Mouse (Mus musculus): ENCODE measurements around the gene Cwc27. TPM values are rescaled to one million over a fixed set of nuclear protein-coding genes. Genes with fewer than 3 reads are reported as not detected.

Gene Cwc27
- total and polyA plus RNA-seq, 2 experiments from 2014 or later, result 14.8 to 26.7 TPM

DNA sequence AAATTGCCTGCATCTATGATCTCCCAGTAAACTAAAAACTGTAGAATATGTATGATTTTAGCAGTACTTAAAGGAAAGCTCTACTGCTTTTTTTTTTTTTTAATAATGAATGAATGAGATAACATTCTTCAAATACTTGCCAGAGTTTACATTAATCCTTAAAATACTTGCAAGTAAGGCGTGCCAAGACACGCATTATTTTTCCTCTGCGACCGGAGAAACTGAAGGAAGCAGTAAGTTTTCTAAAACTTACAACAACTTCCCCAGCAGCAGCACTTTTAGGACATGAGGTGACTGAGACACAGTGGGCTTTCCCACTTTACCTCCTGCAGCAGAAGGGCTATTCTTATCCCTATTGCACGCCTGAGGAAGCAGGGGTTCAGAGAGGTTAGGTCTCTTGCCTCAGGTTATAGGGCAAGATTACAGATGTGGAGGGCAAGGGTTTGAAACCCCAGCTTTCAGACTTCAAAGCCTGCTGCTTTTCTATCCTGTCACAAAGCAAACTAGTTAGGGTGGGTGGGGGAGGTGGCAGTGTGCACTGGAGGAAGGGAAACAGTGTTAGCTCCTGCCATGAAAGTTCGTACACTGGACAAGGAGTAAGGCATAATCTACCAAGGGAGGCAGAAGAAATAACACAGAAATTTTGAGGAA is 132.5 kb downstream of the Cwc27 start:
- Histone ChIP-seq H3K27ac (ENCODE audit: low read depth, low read length) (no peak overlapping the region), H3K4me3 (ENCODE audit: low read depth, low read length) (no peak overlapping the region), H3K9me3 (ENCODE audit: low read length) (no peaks in the 10 kb centered on the region), H3K9ac (no peak overlapping the region), H3K4me2 (ENCODE audit: low read depth) (no peak overlapping the region), H3K4me1 (ENCODE audit: insufficient read depth) (no peaks in the 10 kb centered on the region), H3K36me3 (ENCODE audit: insufficient read depth) (no peaks in the 10 kb centered on the region), H3K27me3 (ENCODE audit: insufficient read depth, low read length) (no peaks in the 10 kb centered on the region)
- ATAC-seq (no peak), DNase-seq (no peak)
- TF ChIP-seq CTCF (IDR thresholded peaks at IDR 0.05; ENCODE audit: low read depth), result no peak
- WGBS, result 48% methylated on average over 6 of the region's 6 CpGs

DNA sequence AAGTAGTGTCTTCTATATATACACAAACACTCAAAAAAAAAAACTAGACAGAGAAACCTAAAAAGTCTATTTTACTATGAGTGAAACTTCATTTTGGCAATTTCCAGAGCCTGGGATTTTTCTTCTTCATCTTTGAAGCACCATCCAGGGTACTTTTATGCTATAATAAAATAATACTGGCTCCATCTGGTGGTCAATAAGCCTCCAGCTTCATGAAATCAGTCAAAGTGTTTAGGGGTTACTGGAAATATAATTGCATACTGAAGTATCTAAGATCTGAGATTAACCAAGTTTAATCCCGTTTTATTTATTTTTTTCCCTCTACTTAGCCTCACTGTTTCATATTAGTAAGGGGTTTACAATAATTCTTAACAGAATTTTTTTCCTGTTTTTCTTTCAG is 135.7 kb downstream of the Cwc27 start:
- 87% methylated on average over 1 of the region's 1 CpGs for WGBS
- no peak overlapping the region for H3K4me3 ChIP-seq (ENCODE audit: low read depth, low read length)
- H3K36me3 ChIP-seq (ENCODE audit: insufficient read depth), result no peaks in the 10 kb centered on the region
- ATAC-seq (peak; percentile 61; the same call in 1 of the 2 replicates), DNase-seq (peak; percentile 64)
- no peaks in the 10 kb centered on the region for H3K4me1 ChIP-seq (ENCODE audit: insufficient read depth)
- H3K27me3 ChIP-seq (ENCODE audit: insufficient read depth, low read length), result no peaks in the 10 kb centered on the region
- no peak overlapping the region for H3K4me2 ChIP-seq (ENCODE audit: low read depth)
- no peaks in the 10 kb centered on the region for H3K9me3 ChIP-seq (ENCODE audit: low read length)
- TF ChIP-seq CTCF (IDR thresholded peaks at IDR 0.05; ENCODE audit: low read depth), result peak; percentile 53
- H3K27ac ChIP-seq (ENCODE audit: low read depth, low read length), result no peak overlapping the region
- H3K9ac ChIP-seq, result no peak overlapping the region

GRCm38 (mm10) chr13:104661188-104661587 is 155.8 kb downstream of the Cwc27 start:
- no peak for ATAC-seq
- DNase-seq, result no peak

DNA sequence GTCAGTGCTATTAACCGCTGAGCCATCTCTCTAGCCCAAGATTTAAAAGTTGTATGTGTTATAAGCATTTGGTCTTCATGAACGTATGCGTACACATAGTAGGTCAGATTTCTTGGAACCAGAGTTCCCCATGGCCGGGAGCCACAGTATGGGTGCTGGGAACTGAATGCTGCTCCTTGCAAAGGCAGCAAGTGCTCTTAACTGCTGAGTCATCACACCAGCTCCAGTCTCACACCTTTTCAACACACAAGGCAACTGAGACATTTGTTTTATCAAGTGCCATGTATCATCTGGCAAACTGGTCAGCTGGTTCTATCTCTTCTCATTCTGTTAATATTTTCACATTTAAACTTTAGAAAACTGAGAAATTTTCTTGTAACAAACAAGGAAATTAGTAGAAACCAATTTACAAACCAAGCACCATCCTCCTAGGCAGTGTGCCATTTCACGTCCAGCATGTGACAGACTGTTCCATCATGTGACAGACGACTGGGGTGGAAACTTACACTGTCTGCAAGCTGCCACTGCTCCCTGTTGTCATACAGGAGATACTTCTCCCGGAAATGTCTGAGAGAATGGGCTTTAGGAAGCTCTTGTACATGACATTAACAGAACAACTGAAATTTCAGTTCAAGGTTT is 156.8 kb downstream of the Cwc27 start:
- 79% methylated on average over 7 of the region's 7 CpGs for WGBS
- no peaks in the 10 kb centered on the region for H3K4me1 ChIP-seq (ENCODE audit: insufficient read depth)
- no peaks in the 10 kb centered on the region for H3K9me3 ChIP-seq (ENCODE audit: low read length)
- H3K27ac ChIP-seq (ENCODE audit: low read depth, low read length), result no peak overlapping the region
- 0 out of 2 replicates have a peak, but pooled peaks have one; percentile 23 for ATAC-seq
- DNase-seq, result no peak
- H3K27me3 ChIP-seq (ENCODE audit: insufficient read depth, low read length), result no peaks in the 10 kb centered on the region
- H3K36me3 ChIP-seq (ENCODE audit: insufficient read depth), result no peaks in the 10 kb centered on the region
- no peak for TF ChIP-seq CTCF (IDR thresholded peaks at IDR 0.05; ENCODE audit: low read depth)
- H3K4me2 ChIP-seq (ENCODE audit: low read depth), result no peak overlapping the region
- H3K9ac ChIP-seq, result no peak overlapping the region
- H3K4me3 ChIP-seq (ENCODE audit: low read depth, low read length), result no peak overlapping the region

More at GRCm38 (mm10) chr13:104661188-104661587, 155.8 kb downstream of the Cwc27 start:
- H3K36me3 ChIP-seq (ENCODE audit: insufficient read depth), result no peaks in the 10 kb centered on the region
- H3K9me3 ChIP-seq (ENCODE audit: low read length), result no peaks in the 10 kb centered on the region
- no peak overlapping the region for H3K27ac ChIP-seq (ENCODE audit: low read depth, low read length)
- no peak overlapping the region for H3K4me2 ChIP-seq (ENCODE audit: low read depth)
- TF ChIP-seq CTCF (IDR thresholded peaks at IDR 0.05; ENCODE audit: low read depth), result no peak
- H3K27me3 ChIP-seq (ENCODE audit: insufficient read depth, low read length), result no peaks in the 10 kb centered on the region
- 98% methylated on average over 9 of the region's 9 CpGs for WGBS
- H3K9ac ChIP-seq, result no peak overlapping the region
- H3K4me1 ChIP-seq (ENCODE audit: insufficient read depth), result no peaks in the 10 kb centered on the region
- no peak overlapping the region for H3K4me3 ChIP-seq (ENCODE audit: low read depth, low read length)

DNA sequence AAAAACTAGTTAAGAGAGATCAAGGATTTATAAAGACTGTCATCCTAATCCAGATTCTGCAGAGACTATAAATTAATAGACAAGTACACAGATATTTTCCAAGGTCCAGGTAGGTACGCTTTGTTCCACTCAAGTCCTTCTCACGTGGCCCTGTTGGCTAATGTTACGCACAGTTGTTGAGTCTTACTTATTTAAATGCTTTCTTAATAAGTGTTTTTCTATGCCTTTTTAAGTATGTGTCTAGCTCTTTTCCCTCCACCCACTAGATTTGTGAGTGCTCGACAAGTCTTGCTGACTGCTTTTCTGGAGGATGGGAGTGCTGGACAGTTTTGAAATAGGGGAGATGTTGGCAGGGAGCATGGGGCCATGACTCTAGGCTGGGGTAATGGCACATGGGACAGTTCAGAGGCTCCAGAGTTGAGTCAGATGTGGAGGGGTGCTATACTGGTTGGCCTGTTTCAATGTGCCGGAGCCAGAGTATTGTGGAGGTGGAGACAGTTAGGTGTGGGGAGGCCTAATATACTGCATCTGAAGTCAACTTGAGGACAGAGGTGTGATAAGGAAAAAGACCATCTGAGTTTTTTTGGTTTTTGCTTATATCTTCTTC is 160.2 kb downstream of the Cwc27 start:
- Histone ChIP-seq H3K9me3 (ENCODE audit: low read length) (no peaks in the 10 kb centered on the region), H3K4me2 (ENCODE audit: low read depth) (no peak overlapping the region), H3K36me3 (ENCODE audit: insufficient read depth) (no peaks in the 10 kb centered on the region), H3K4me1 (ENCODE audit: insufficient read depth) (no peaks in the 10 kb centered on the region), H3K9ac (no peak overlapping the region), H3K27me3 (ENCODE audit: insufficient read depth, low read length) (no peaks in the 10 kb centered on the region), H3K27ac (ENCODE audit: low read depth, low read length) (no peak overlapping the region), H3K4me3 (ENCODE audit: low read depth, low read length) (no peak overlapping the region)
- WGBS, result 94% methylated on average over 5 of the region's 5 CpGs
- no peak for ATAC-seq
- TF ChIP-seq CTCF (IDR thresholded peaks at IDR 0.05; ENCODE audit: low read depth), result no peak
- no peak for DNase-seq

- 30% methylated on average over 3 of the region's 3 CpGs for WGBS
- no peak for TF ChIP-seq CTCF (IDR thresholded peaks at IDR 0.05; ENCODE audit: low read depth)
- DNase-seq, result peak; percentile 21
- Histone ChIP-seq H3K36me3 (ENCODE audit: insufficient read depth) (no peaks in the 10 kb centered on the region), H3K9me3 (ENCODE audit: low read length) (no peaks in the 10 kb centered on the region), H3K4me3 (ENCODE audit: low read depth, low read length) (no peak overlapping the region), H3K4me1 (ENCODE audit: insufficient read depth) (no peaks in the 10 kb centered on the region), H3K27ac (ENCODE audit: low read depth, low read length) (no peak overlapping the region), H3K9ac (no peak overlapping the region), H3K27me3 (ENCODE audit: insufficient read depth, low read length) (no peaks in the 10 kb centered on the region), H3K4me2 (ENCODE audit: low read depth) (no peak overlapping the region)
- ATAC-seq, result no peak; the same call in 1 of the 2 replicates
Observed at GRCm38 (mm10) chr13:104655137-104655536, 161.8 kb downstream of the Cwc27 start.

DNA sequence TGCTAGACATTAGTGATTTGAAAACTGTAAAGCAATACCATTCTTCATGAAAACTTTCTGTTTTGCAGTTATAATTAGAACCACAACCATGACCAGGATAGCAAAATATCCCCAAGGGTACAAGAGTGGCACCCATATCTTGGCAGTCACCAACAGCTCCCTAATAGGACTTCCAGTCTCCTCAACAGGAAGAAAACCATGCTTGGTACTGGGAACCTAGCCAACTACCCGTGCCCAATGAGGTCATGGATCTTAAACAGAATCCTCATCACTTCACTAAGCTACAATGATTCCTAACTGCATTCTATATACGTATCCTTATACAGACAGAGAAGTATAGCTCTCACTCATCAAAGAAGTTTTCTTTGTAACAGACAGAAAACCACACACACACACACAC is 165.2 kb downstream of the Cwc27 start:
- Histone ChIP-seq H3K36me3 (ENCODE audit: insufficient read depth) (no peaks in the 10 kb centered on the region), H3K27me3 (ENCODE audit: insufficient read depth, low read length) (no peaks in the 10 kb centered on the region), H3K9me3 (ENCODE audit: low read length) (no peaks in the 10 kb centered on the region), H3K9ac (no peak overlapping the region), H3K4me2 (ENCODE audit: low read depth) (no peak overlapping the region), H3K4me3 (ENCODE audit: low read depth, low read length) (no peak overlapping the region), H3K27ac (ENCODE audit: low read depth, low read length) (no peak overlapping the region), H3K4me1 (ENCODE audit: insufficient read depth) (no peaks in the 10 kb centered on the region)
- no peak for ATAC-seq
- WGBS, result 64% methylated on average over 2 of the region's 2 CpGs
- no peak for DNase-seq
- TF ChIP-seq CTCF (IDR thresholded peaks at IDR 0.05; ENCODE audit: low read depth), result no peak

Measured in forebrain, postnatal 0 days (tissue).